Mouse (Mus musculus) brain, embryonic 14.5 days (tissue): ENCODE measurements around the gene Nup188. TPM values are rescaled to one million over a fixed set of nuclear protein-coding genes. Genes with fewer than 3 reads are reported as not detected.

Experiments used
- DNase-seq: peaks from one replicate; pipeline ENCODE4 v3.0.0-alpha.2; 2011; ENCODE audit warnings: low read depth
- CTCF ChIP-seq: fragments of 200-500 bp; IDR thresholded peaks from 2 replicates; pipeline ENCODE4 v1.5.1; 2012; ENCODE audit warnings: inconsistent platforms, mild to moderate bottlenecking, moderate library complexity, borderline replicate concordance; ENCODE audit not compliant: insufficient read depth, insufficient read length; ENCODE audit errors: extremely low read depth
- POLR2A ChIP-seq: fragments of 200-500 bp; IDR thresholded peaks from 2 replicates; pipeline ENCODE4 v1.6.1; 2012; ENCODE audit warnings: mild to moderate bottlenecking, inconsistent platforms, borderline replicate concordance; ENCODE audit not compliant: poor library complexity, insufficient read depth, insufficient read length, severe bottlenecking; ENCODE audit errors: extremely low read depth
- polyA plus RNA-seq: library from polyadenylated mRNA; depleted of rRNA; stranded (reverse); fragments of >200 nt; gene quantifications from 2 replicates; pipeline ENCODE4 v1.2.3, GENCODE M21; 2012

Nup188 gene
- polyA plus RNA-seq, 1 experiment, result 48.7 TPM

DNA sequence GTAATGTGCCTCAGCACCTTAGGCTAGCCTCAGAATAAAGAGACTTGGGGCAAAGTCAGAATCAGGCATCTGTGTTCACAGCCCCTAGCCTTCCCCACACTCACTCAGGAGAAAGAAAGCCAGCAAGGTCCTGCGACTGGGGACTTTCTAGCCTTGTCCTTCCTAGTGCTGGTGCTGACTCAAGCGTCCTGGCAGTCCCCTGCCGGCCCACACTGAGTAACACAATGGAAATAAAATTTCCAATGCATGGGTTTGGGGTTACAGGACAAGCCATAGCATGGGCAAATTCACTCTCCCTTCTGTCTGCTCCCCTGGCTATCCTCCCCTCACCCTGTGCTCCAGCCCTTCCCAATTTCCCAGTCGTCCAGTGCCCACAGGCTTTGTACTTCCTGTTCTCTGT lies 17.8 kb upstream of the Nup188 start:
- DNase-seq, result no peak

DNA sequence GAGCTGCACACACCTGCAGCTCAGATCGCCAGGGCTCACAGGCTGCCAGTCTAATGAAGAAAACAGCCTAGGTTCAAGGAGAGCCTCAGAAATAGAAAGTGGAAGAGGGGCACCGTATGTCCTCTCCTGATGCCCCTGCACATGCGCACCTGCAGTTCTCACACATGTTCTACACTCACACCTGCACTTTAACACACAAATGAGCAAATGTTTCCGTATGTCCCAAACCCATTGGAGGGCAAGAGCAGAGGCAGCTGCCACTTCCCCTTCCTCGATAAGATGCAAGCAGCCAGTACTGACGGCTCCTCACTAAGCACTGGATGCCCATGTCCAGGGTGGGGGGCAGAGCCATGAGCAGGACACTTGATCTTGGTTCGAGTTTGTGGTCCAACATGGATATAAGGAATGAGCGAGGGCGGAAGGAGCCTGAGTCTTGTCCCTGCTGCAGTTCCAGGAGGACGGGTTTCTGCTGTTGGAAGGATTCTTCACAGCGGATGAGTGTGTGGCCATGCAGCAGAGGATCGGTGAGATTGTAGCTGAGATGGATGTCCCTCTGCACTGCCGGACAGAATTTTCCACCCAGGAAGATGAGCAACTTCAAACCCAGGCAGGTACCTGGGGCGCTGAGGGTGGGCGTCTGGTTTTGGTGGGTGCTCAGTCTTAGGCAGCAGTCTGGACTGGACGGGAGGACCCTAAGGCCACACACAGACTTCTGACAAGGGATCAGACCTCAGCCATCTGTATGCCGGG lies 16.8 kb upstream of the Nup188 start:
- no peak for DNase-seq

More for the DNA sequence above, 17.8 kb upstream of the Nup188 start:
- TF ChIP-seq POLR2A, result no peak
- no peak for TF ChIP-seq CTCF

DNA sequence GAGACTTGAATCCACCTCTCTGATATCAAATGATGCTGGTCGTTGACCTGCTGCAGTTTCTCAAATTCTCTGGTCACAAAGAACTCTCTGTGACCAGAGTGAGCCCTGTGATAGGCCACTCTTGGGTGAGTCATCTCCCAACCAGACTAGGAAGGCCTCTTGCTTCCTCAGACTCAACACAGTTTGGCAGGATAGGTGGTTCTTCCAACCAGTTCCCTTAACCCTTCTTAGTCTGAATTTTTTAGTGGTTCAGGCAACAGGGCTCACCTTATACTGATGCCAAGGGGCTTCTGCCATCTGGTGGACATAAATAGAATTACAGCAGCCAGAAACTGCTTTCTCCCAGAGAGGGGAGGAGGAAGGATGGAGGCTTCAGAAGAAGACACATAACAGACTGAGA lies 16.1 kb upstream of the Nup188 start:
- TF ChIP-seq POLR2A, result no peak
- TF ChIP-seq CTCF, result peak; percentile 83; the same call in 1 of the 2 replicates
- DNase-seq, result peak; percentile 82

More for the DNA sequence above, 16.8 kb upstream of the Nup188 start:
- TF ChIP-seq POLR2A (no peak), CTCF (no peak)

DNA sequence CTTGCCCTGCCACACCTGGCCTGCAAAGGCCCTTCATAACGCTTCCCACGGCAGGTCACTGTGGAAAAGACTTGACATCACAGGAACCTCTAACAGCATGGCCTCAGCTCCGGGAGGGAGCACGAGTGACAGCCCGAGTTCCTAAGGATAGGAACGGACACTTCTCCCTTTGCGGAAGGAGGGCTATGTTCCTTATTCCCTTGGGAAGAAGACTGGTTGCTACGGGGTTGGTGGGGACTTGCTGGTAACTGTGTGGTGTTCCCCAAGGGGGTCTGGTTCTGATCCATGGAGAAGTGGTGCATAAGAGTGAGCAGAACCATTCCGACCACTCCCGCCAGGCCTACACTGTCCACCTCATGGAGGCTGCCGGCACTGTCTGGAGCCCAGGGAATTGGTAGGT lies 5.5 kb upstream of the Nup188 start, which contains the start of gene Gm28038:
Gene Gm28038 (plus strand): TSS at position 301 of the 400 bp plus-strand sequence.
- TF ChIP-seq POLR2A (no peak), CTCF (no peak)
- no peak for DNase-seq

DNA sequence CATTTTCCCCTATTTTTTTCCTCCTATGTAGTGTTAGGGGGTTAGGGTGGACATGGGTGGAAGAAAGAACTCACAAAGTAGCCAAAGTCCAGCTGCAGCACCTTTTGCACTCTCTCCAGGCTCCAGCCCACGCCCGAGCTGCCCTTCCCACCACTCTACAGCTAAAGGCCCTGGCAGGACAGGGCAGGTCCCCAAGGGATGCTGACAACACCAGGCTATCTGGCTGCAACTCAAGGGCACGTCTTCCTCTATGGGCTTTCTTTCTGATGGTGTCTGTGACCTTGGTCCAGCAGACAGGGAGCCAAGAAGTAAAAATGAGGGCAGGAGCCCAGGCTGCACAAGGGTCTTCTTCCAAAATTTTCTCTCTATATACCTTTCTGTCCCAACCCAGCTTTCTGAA lies 4.5 kb upstream of the Nup188 start:
- DNase-seq, result no peak
- TF ChIP-seq CTCF (no peak), POLR2A (no peak)

DNA sequence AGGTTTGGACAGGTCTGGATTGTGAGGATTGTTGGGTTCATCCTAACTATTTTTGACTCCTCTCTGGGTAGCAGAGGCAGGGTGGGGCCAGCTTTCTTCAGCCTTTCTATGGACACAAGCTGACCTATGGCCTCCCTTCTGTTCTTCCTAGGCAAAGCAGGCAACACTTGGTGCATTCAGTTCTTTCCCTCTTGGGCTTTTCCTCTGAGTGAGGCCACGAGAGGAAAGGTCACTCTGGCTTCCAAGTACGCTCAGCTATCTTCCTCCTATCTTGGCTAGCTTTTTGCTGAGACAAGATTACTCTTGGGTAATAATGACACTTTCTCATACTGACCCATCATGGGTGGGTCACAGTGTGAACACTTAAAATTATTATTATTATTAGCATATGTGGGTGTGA lies 3.0 kb upstream of the Nup188 start:
- no peak for DNase-seq
- TF ChIP-seq POLR2A (no peak), CTCF (no peak)

DNA sequence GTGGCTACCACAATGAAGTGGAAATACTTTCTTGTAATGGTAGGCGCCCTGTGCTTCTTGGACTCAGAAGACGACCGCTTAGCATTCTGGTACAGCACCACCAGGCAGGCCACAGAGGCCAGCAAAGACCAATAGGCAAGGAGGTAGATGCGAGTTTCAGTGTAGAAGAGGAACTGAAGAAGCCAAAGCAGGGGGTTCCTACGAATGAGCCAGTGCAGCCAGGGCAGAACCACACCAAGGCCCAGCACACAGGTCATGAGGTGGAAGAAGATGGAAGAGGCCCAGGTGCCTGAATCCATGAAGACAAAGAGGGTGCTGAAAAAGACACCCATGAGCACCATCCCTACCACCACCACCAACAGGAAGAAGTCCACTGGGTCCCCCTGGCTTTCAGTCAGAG lies 1.2 kb upstream of the Nup188 start:
- TF ChIP-seq CTCF (no peak), POLR2A (no peak)
- DNase-seq, result no peak

DNA sequence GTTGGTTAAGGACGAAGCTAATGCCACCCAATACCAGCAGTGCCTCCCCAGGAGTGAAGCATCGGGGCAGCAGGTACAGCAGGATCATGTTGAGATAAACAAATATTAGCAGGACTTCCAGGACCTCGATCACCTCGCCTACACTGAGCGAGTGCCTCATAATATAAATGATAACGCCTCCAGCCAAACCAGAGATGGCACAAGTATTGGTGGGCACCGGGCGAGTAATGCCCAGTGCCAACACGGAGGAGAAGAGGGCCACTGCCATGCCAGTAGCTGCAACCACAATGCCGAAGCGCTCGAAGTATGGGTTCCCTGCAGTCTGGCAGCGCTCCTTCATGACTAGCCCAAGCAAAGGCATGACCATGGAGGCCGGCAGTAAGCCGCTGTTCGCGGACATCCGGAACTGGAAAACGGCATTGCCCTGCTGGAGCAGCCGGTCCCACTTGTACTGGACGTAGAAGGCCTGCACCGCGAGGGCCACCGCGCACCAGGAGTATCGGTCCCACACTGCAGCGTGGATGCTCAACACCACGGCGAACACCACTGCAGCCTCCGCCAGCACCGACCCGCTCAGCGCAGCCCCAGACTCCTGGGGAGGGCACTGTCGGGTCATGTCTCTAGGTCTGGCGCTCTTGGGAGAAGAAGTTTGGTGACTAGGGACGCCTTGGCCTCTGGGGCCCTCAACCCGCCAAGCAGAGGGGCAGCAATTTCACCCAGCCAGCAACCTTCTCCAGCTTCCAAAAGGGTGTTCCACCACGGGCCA lies 598 bp upstream of the Nup188 start:
- DNase-seq, result no peak
- TF ChIP-seq CTCF (no peak), POLR2A (no peak)

DNA sequence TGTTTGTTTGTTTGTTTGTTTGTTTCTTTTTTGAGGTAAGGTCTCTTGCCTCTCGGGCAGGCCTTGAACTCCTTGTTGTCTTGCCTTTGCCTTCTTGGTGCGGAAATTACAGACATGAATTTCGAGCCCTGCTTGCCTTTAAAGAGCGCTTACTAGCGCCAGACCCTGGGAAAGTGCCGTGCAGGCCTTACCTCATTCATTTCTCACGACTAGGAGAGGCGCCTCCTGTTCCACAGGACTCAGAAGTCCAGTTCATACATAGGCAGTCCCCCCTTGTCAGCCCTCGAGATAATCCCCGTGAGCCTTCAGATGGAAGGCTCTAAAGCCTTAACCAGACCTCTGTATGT lies 803 bp downstream of the Nup188 start:
- TF ChIP-seq CTCF (no peak), POLR2A (no peak)
- peak; percentile 70 for DNase-seq

DNA sequence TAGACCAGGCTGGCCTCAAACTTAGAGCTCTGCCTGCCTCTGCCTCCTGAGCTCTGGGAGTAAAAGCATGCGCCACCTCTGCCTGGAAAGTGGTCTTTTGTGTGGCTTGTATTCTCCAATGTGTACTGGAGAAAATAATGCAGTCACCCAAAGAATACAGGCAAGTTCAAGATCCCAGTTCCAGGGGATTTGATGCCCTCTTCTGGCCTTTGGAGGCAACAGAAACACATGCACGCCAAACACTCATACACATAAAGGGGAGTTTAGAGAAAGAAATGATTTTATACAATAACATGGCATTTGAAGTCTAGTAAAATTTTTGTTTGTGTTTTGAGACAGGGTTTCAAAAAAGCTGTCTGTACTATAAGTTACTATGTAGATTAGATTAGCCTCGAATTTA lies 13.3 kb downstream of the Nup188 start:
- DNase-seq, result peak; percentile 8
- TF ChIP-seq POLR2A (no peak), CTCF (no peak; the same call in 1 of the 2 replicates)

DNA sequence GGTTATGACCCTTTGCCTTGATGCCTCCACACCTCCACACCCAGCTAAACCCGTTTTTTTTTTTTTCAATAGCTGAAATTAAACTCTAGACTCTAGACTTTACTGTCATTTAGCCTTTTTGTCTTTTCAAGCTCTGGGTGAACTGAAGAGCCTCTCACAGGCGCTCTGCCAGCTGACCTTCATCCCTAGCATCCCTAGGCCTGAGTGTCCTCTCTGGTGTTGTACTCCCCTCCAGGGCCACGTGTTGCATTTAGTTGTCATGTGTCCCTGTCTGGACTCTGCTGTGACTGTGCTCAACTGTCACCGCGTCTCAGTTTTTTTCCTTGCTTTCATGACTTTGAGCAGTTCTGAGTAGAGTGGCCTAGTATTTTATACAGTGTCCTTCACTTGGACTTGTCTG lies 13.8 kb downstream of the Nup188 start:
- no peak for TF ChIP-seq POLR2A
- no peak for TF ChIP-seq CTCF
- no peak for DNase-seq

DNA sequence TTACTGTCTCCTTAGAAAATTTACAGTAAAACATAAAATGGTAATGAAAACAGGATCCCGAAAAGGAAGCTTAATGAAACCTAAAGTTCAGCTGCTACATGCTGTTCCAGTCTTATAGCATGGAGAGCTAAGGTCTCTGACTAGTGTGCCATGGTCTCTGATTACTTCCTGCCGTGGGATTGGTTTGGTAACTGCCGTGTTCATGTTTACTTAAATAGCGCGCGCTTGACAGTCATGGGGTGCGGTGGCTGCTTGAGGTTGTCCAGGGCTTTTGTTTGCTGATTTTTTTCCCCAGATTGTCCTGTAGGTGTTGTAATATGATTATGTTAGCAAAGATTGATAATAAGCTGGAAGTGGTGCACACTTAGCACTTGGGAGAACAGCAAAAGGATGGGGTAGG lies 19.9 kb downstream of the Nup188 start:
- DNase-seq, result no peak
- no peak for TF ChIP-seq CTCF

DNA sequence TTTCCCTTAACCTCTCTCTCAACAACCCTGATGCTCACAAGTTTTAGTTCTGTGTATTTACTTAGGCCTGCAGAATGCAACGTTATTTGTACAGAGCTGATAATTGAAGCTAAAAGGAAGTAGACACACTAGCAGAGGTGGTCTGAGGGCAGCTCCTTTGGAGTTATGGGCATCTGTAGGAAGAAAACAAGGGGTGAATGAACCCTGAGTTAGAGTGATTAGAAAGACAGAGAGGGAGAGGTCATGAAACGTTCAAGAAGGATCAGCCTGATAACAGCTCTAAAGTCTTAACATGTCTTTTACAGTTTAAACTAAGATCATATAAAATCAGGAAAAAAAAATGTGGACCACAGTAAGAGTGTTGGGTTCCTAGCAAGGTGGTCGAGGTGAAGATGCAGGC lies 23.2 kb downstream of the Nup188 start:
- TF ChIP-seq POLR2A (no peak), CTCF (no peak)
- no peak for DNase-seq
